Mouse (Mus musculus): ENCODE results near the gene Zfp239. TPM values are rescaled to one million over a fixed set of nuclear protein-coding genes. Genes with fewer than 3 reads are reported as not detected.

The Zfp239 gene
- total RNA-seq, 1 experiment from 2014 or later: 1.0 TPM

Other genes starting within 250 kb of the Zfp239 start
- gene Zfp637, start 20.9 kb upstream of the Zfp239 start, total RNA-seq (2017): 12.8 and 15.5 TPM in 2 replicates
- 944 and 955 TPM in 2 replicates for gene Hnrnpf, start 38.2 kb downstream of the Zfp239 start, total RNA-seq (2017)
- not detected in 2 replicates for gene Fxyd4, start 75.6 kb downstream of the Zfp239 start, total RNA-seq (2017)
- 0.25 and 0.70 TPM in 2 replicates for gene Rasgef1a, start 149.3 kb downstream of the Zfp239 start, total RNA-seq (2017)

Measured in neutrophil, adult 5-6 weeks (primary cell).